Mouse (Mus musculus): ENCODE measurements at regions not wholly inside any gene's neighbourhood (a gene's known extent, or its start where the extent isn't known, plus 50 kb on each side); places are given as distances from the start of the nearest gene placed in this dataset.

GRCm38 (mm10) chr3:35403952-35404351 lies 350.0 kb upstream of the Atp11b start:
- Histone ChIP-seq H3K36me3 (ENCODE audit: control insufficient read depth, insufficient read depth, low read length) (no peaks in the 10 kb centered on the region), H3K4me1 (ENCODE audit: control insufficient read depth, insufficient read depth, insufficient read length, low read length) (no peaks in the 10 kb centered on the region), H3K27ac (ENCODE audit: insufficient read depth, low read depth, low read length) (no peak overlapping the region), H3K27me3 (ENCODE audit: control insufficient read depth, insufficient read depth, low read length) (no peaks in the 10 kb centered on the region), H3K4me3 (ENCODE audit: low read depth, low read length) (no peak overlapping the region)
- TF ChIP-seq POLR2A (IDR thresholded peaks at IDR 0.05; ENCODE audit: low read depth, low read length), result no peak
- TF ChIP-seq CTCF (IDR thresholded peaks at IDR 0.05; ENCODE audit: extremely low read depth, insufficient read length, insufficient replicate concordance, low read depth, low read length), result no peak
- WGBS, result 84% methylated on average over 5 of the region's 5 CpGs

- no peak overlapping the region; the same call in 1 of the 2 replicates for H3K27ac ChIP-seq (ENCODE audit: insufficient read depth, low read depth, low read length)
- no peaks in the 10 kb centered on the region for H3K36me3 ChIP-seq (ENCODE audit: control insufficient read depth, insufficient read depth, low read length)
- WGBS, result 35% methylated on average over 10 of the region's 10 CpGs
- no peaks in the 10 kb centered on the region for H3K4me1 ChIP-seq (ENCODE audit: control insufficient read depth, insufficient read depth, insufficient read length, low read length)
- TF ChIP-seq POLR2A (IDR thresholded peaks at IDR 0.05; ENCODE audit: low read depth, low read length), result no peak
- TF ChIP-seq CTCF (IDR thresholded peaks at IDR 0.05; ENCODE audit: extremely low read depth, insufficient read length, insufficient replicate concordance, low read depth, low read length), result no peak
- no peak overlapping the region for H3K4me3 ChIP-seq (ENCODE audit: low read depth, low read length)
- H3K27me3 ChIP-seq (ENCODE audit: control insufficient read depth, insufficient read depth, low read length), result no peaks in the 10 kb centered on the region
Observed at GRCm38 (mm10) chr3:35404492-35405390, 349.2 kb upstream of the Atp11b start.

- H3K4me3 ChIP-seq (ENCODE audit: low read depth, low read length), result no peak overlapping the region
- H3K27me3 ChIP-seq (ENCODE audit: control insufficient read depth, insufficient read depth, low read length), result no peaks in the 10 kb centered on the region
- TF ChIP-seq POLR2A (IDR thresholded peaks at IDR 0.05; ENCODE audit: low read depth, low read length), result no peak
- H3K4me1 ChIP-seq (ENCODE audit: control insufficient read depth, insufficient read depth, insufficient read length, low read length), result no peaks in the 10 kb centered on the region
- no peaks in the 10 kb centered on the region for H3K36me3 ChIP-seq (ENCODE audit: control insufficient read depth, insufficient read depth, low read length)
- WGBS, result 73% methylated on average over 14 of the region's 14 CpGs
- H3K27ac ChIP-seq (ENCODE audit: insufficient read depth, low read depth, low read length), result no peak overlapping the region
Observed at GRCm38 (mm10) chr3:35405621-35406079, 348.3 kb upstream of the Atp11b start.

GRCm38 (mm10) chr3:35437687-35438086 lies 316.2 kb upstream of the Atp11b start:
- Histone ChIP-seq H3K36me3 (ENCODE audit: control insufficient read depth, insufficient read depth, low read length) (no peaks in the 10 kb centered on the region), H3K4me3 (ENCODE audit: low read depth, low read length) (no peak overlapping the region), H3K27ac (ENCODE audit: insufficient read depth, low read depth, low read length) (no peak overlapping the region), H3K27me3 (ENCODE audit: control insufficient read depth, insufficient read depth, low read length) (no peaks in the 10 kb centered on the region), H3K4me1 (ENCODE audit: control insufficient read depth, insufficient read depth, insufficient read length, low read length) (no peaks in the 10 kb centered on the region)
- WGBS, result 91% methylated on average over 1 of the region's 1 CpGs
- TF ChIP-seq CTCF (IDR thresholded peaks at IDR 0.05; ENCODE audit: extremely low read depth, insufficient read length, insufficient replicate concordance, low read depth, low read length), result no peak
- TF ChIP-seq POLR2A (IDR thresholded peaks at IDR 0.05; ENCODE audit: low read depth, low read length), result no peak

- 24% methylated on average over 4 of the region's 4 CpGs for WGBS
- no peaks in the 10 kb centered on the region for H3K4me1 ChIP-seq (ENCODE audit: control insufficient read depth, insufficient read depth, insufficient read length, low read length)
- no peak overlapping the region for H3K4me3 ChIP-seq (ENCODE audit: low read depth, low read length)
- H3K27ac ChIP-seq (ENCODE audit: insufficient read depth, low read depth, low read length), result no peak overlapping the region
- H3K27me3 ChIP-seq (ENCODE audit: control insufficient read depth, insufficient read depth, low read length), result no peaks in the 10 kb centered on the region
- no peaks in the 10 kb centered on the region for H3K36me3 ChIP-seq (ENCODE audit: control insufficient read depth, insufficient read depth, low read length)
- no peak for TF ChIP-seq CTCF (IDR thresholded peaks at IDR 0.05; ENCODE audit: extremely low read depth, insufficient read length, insufficient replicate concordance, low read depth, low read length)
Observed at GRCm38 (mm10) chr3:35462858-35463257, 291.0 kb upstream of the Atp11b start.

- H3K27me3 ChIP-seq (ENCODE audit: control insufficient read depth, insufficient read depth, low read length), result no peaks in the 10 kb centered on the region
- TF ChIP-seq CTCF (IDR thresholded peaks at IDR 0.05; ENCODE audit: extremely low read depth, insufficient read length, insufficient replicate concordance, low read depth, low read length), result no peak
- no peak for TF ChIP-seq POLR2A (IDR thresholded peaks at IDR 0.05; ENCODE audit: low read depth, low read length)
- H3K27ac ChIP-seq (ENCODE audit: insufficient read depth, low read depth, low read length), result no peak overlapping the region
- no peak overlapping the region for H3K4me3 ChIP-seq (ENCODE audit: low read depth, low read length)
- no peaks in the 10 kb centered on the region for H3K36me3 ChIP-seq (ENCODE audit: control insufficient read depth, insufficient read depth, low read length)
- H3K4me1 ChIP-seq (ENCODE audit: control insufficient read depth, insufficient read depth, insufficient read length, low read length), result no peaks in the 10 kb centered on the region
- 64% methylated on average over 11 of the region's 11 CpGs for WGBS
Observed at GRCm38 (mm10) chr3:35464212-35464911, 289.5 kb upstream of the Atp11b start.

- Histone ChIP-seq H3K27me3 (ENCODE audit: control insufficient read depth, insufficient read depth, low read length) (no peaks in the 10 kb centered on the region), H3K4me3 (ENCODE audit: low read depth, low read length) (no peak overlapping the region), H3K4me1 (ENCODE audit: control insufficient read depth, insufficient read depth, insufficient read length, low read length) (no peaks in the 10 kb centered on the region), H3K27ac (ENCODE audit: insufficient read depth, low read depth, low read length) (no peak overlapping the region), H3K36me3 (ENCODE audit: control insufficient read depth, insufficient read depth, low read length) (no peaks in the 10 kb centered on the region)
- TF ChIP-seq CTCF (IDR thresholded peaks at IDR 0.05; ENCODE audit: extremely low read depth, insufficient read length, insufficient replicate concordance, low read depth, low read length), result no peak
- TF ChIP-seq POLR2A (IDR thresholded peaks at IDR 0.05; ENCODE audit: low read depth, low read length), result no peak
- 71% methylated on average over 3 of the region's 3 CpGs for WGBS
Observed at GRCm38 (mm10) chr3:35465956-35466355, 287.9 kb upstream of the Atp11b start.
